Mouse (Mus musculus) midbrain, postnatal 0 days (tissue): Measurements from ENCODE around the gene Gngt2. TPM values are rescaled to one million over a fixed set of nuclear protein-coding genes. Genes with fewer than 3 reads are reported as not detected.

Experiments
- ATAC-seq: fragments of 200-750 bp; cut with Nextera tagmentation; 2 replicates; pipeline ENCODE4 v1.8.0; 2017; ENCODE audit warnings: moderate number of reproducible peaks, mild to moderate bottlenecking, moderate TSS enrichment, moderate library complexity; ENCODE audit not compliant: low FRiP score
- DNase-seq: peaks from one replicate; pipeline ENCODE4 v3.0.0-alpha.2; 2015; ENCODE audit warnings: low spot score
- H3K27ac ChIP-seq: fragments of 300-500 bp; sonication (generic); 2 replicates; pipeline ENCODE4 v1.5.1; 2014; ENCODE audit warnings: low read depth, mild to moderate bottlenecking, low read length, mixed read lengths
- H3K27me3 ChIP-seq: fragments of 300-500 bp; sonication (generic); 2 replicates; pipeline ENCODE4 v1.6.1; 2014; ENCODE audit warnings: low read length, control low read depth, mixed read lengths; ENCODE audit not compliant: insufficient read depth
- H3K36me3 ChIP-seq: fragments of 300-500 bp; sonication (generic); 2 replicates; pipeline ENCODE4 v1.6.1; 2014; ENCODE audit warnings: low read length, control low read depth, mixed read lengths; ENCODE audit not compliant: insufficient read depth
- H3K4me1 ChIP-seq: fragments of 300-500 bp; sonication (generic); 2 replicates; pipeline ENCODE4 v1.6.1; 2014; ENCODE audit warnings: mild to moderate bottlenecking, control low read depth, antibody characterized with exemption, low read length, mixed read lengths; ENCODE audit not compliant: insufficient read depth
- H3K4me2 ChIP-seq: fragments of 300-500 bp; sonication (generic); 2 replicates; pipeline ENCODE4 v1.6.1; 2014; ENCODE audit warnings: low read depth, mild to moderate bottlenecking, low read length, mixed read lengths; ENCODE audit not compliant: poor library complexity, severe bottlenecking
- H3K4me3 ChIP-seq: fragments of 300-500 bp; sonication (generic); 2 replicates; pipeline ENCODE4 v1.5.1; 2014; ENCODE audit warnings: low read depth, mild to moderate bottlenecking, low read length, moderate library complexity
- H3K9ac ChIP-seq: fragments of 300-500 bp; sonication (generic); replicated peaks from 2 replicates; pipeline ENCODE4 v1.6.1; 2014; ENCODE audit warnings: mild to moderate bottlenecking, low read length, moderate library complexity, mixed read lengths; ENCODE audit not compliant: poor library complexity, severe bottlenecking
- H3K9me3 ChIP-seq: fragments of 300-500 bp; sonication (generic); 2 replicates; pipeline ENCODE4 v1.6.1; 2016; ENCODE audit warnings: low read length, control low read depth
- CTCF ChIP-seq: IDR thresholded peaks from 2 replicates; pipeline ENCODE4 v1.5.1; 2016; ENCODE audit warnings: antibody characterized with exemption, mild to moderate bottlenecking
- WGBS: fragments of 180-500 bp; shearing (Covaris S2); extraction: QIAGEN DNeasy Blood & Tissue Kit; methylation state at CpG from one replicate; pipeline ENCODE4 v1.1.7; 2014; 5-methylcytosine and 5-hydroxymethylcytosine counted together
- polyA plus RNA-seq: library from polyadenylated mRNA; unstranded; fragments of >200 nt; fragmentation: Nextera tagmentation; extraction: Ambion mirVana; gene quantifications from 2 replicates; pipeline ENCODE4 v1.2.1, GENCODE M21; 2015
- total RNA-seq: library from RNA; depleted of rRNA; stranded (reverse); fragments of >200 nt; gene quantifications from 2 replicates; pipeline ENCODE4 v1.2.3, GENCODE M21; 2014; rRNA removed

Gngt2 gene
- total RNA-seq = 2.9 and 3.3 TPM in 2 replicates
- polyA plus RNA-seq = 2.4 TPM in 2 replicates

- peaks cover 37% of the 10 kb centered on the region for H3K27me3 ChIP-seq
- H3K4me2 ChIP-seq = no peak within 1 kb of the TSS
- H3K9ac ChIP-seq = no peak within 1 kb of the TSS
- H3K4me1 ChIP-seq = peaks cover 2% of the 10 kb centered on the region; the same call in 1 of the 2 replicates
- ATAC-seq (no peak), DNase-seq (peak; percentile 54)
- 71% methylated on average over 10 of the region's 10 CpGs for WGBS
- H3K4me3 ChIP-seq = no peak within 1 kb of the TSS
- no peaks in the 10 kb centered on the region for H3K9me3 ChIP-seq
- TF ChIP-seq CTCF = no peak
- no peaks in the 10 kb centered on the region for H3K36me3 ChIP-seq
- H3K27ac ChIP-seq = no peak within 1 kb of the TSS
Measured at GRCm38 (mm10) chr11:95837059-95837458, at the start of gene Gngt2. Gene Gngt2 (plus strand): TSS chr11:95837216.

GRCm38 (mm10) chr11:95789451-95789891, 47.5 kb upstream of the Gngt2 start:
- Histone ChIP-seq H3K27ac (no peak overlapping the region), H3K9me3 (no peaks in the 10 kb centered on the region), H3K9ac (no peak overlapping the region), H3K36me3 (no peaks in the 10 kb centered on the region), H3K4me3 (no peak overlapping the region), H3K4me1 (no peaks in the 10 kb centered on the region), H3K4me2 (no peak overlapping the region), H3K27me3 (no peaks in the 10 kb centered on the region)
- 83% methylated on average over 8 of the region's 8 CpGs for WGBS
- TF ChIP-seq CTCF = no peak
- DNase-seq = no peak
- no peak for ATAC-seq

- no peak overlapping the region for H3K4me3 ChIP-seq
- WGBS = 88% methylated on average over 13 of the region's 13 CpGs
- ATAC-seq (no peak), DNase-seq (no peak)
- H3K36me3 ChIP-seq = no peaks in the 10 kb centered on the region
- peaks cover 4% of the 10 kb centered on the region; the same call in 1 of the 2 replicates for H3K4me1 ChIP-seq
- no peak overlapping the region for H3K4me2 ChIP-seq
- H3K9ac ChIP-seq = no peak overlapping the region
- no peaks in the 10 kb centered on the region for H3K9me3 ChIP-seq
- no peaks in the 10 kb centered on the region for H3K27me3 ChIP-seq
- no peak overlapping the region for H3K27ac ChIP-seq
- TF ChIP-seq CTCF = no peak
Measured at GRCm38 (mm10) chr11:95791787-95792186, 45.2 kb upstream of the Gngt2 start.

GRCm38 (mm10) chr11:95792950-95793509, 44.0 kb upstream of the Gngt2 start:
- Histone ChIP-seq H3K9me3 (no peaks in the 10 kb centered on the region), H3K4me2 (no peak overlapping the region), H3K27ac (no peak overlapping the region), H3K36me3 (no peaks in the 10 kb centered on the region), H3K9ac (no peak overlapping the region), H3K4me1 (peaks cover 4% of the 10 kb centered on the region; the same call in 1 of the 2 replicates), H3K4me3 (no peak overlapping the region), H3K27me3 (0 out of 2 replicates have a peak, but pooled peaks cover 3% of the 10 kb centered on the region)
- DNase-seq = no peak
- 90% methylated on average over 8 of the region's 8 CpGs for WGBS
- no peak for TF ChIP-seq CTCF
- ATAC-seq = no peak

- no peak for TF ChIP-seq CTCF
- Histone ChIP-seq H3K9me3 (no peaks in the 10 kb centered on the region), H3K4me2 (no peak overlapping the region), H3K27me3 (0 out of 2 replicates have a peak, but pooled peaks cover 3% of the 10 kb centered on the region), H3K4me3 (no peak overlapping the region), H3K27ac (no peak overlapping the region), H3K4me1 (peaks cover 4% of the 10 kb centered on the region; the same call in 1 of the 2 replicates), H3K9ac (no peak overlapping the region), H3K36me3 (no peaks in the 10 kb centered on the region)
- WGBS = 73% methylated on average over 5 of the region's 5 CpGs
- ATAC-seq (no peak), DNase-seq (no peak)
Measured at GRCm38 (mm10) chr11:95794201-95794600, 42.8 kb upstream of the Gngt2 start.

- ATAC-seq (no peak), DNase-seq (no peak)
- no peak for TF ChIP-seq CTCF
- Histone ChIP-seq H3K27me3 (0 out of 2 replicates have a peak, but pooled peaks cover 3% of the 10 kb centered on the region), H3K4me1 (peaks cover 4% of the 10 kb centered on the region; the same call in 1 of the 2 replicates), H3K36me3 (no peaks in the 10 kb centered on the region), H3K9ac (no peak overlapping the region), H3K4me3 (no peak overlapping the region), H3K9me3 (no peaks in the 10 kb centered on the region), H3K4me2 (no peak overlapping the region), H3K27ac (no peak overlapping the region)
- WGBS = 78% methylated on average over 5 of the region's 5 CpGs
Measured at GRCm38 (mm10) chr11:95795582-95795981, 41.4 kb upstream of the Gngt2 start.
